Mouse (Mus musculus): Measurements from ENCODE around the gene Rbbp4. TPM values are rescaled to one million over a fixed set of nuclear protein-coding genes. Genes with fewer than 3 reads are reported as not detected.

The Rbbp4 gene
- total RNA-seq, 2 experiments from 2014 or later: 123 to 129 TPM

GRCm38 (mm10) chr4:129289671-129290070 lies 45.5 kb downstream of the Rbbp4 start:
- DNase-seq: no peak

GRCm38 (mm10) chr4:129288067-129288466 lies 47.1 kb downstream of the Rbbp4 start:
- no peak for DNase-seq

DNA sequence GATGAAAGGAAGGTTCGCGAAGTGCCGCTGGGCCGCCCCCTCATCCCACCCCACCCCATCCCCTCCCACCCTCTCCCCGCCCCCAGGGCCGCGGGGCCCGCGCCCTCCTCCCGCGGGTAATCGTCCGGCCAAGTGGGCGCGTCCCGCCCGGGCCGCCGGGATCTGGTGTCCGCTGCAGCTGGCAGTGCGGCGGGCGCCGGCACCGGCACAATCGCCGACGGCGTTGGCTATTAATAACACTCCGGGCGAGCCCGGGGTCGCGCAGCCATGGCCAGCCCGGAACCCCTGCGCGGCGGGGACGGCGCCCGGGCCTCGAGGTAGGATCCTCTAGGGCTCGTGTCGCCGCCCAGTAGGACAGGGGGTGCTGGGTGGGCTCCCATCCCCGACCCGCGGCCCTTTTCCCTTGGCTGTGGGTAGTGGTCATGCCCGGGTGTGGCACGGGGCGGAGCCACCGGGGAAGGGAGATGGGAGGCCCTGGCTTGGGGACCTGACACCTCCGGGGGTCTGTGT lies 47.6 kb downstream of the Rbbp4 start, which contains the start of gene Sync:
Sync (plus strand) TSS at position 146 of the 510 bp plus-strand sequence.
- no peak for DNase-seq

DNA sequence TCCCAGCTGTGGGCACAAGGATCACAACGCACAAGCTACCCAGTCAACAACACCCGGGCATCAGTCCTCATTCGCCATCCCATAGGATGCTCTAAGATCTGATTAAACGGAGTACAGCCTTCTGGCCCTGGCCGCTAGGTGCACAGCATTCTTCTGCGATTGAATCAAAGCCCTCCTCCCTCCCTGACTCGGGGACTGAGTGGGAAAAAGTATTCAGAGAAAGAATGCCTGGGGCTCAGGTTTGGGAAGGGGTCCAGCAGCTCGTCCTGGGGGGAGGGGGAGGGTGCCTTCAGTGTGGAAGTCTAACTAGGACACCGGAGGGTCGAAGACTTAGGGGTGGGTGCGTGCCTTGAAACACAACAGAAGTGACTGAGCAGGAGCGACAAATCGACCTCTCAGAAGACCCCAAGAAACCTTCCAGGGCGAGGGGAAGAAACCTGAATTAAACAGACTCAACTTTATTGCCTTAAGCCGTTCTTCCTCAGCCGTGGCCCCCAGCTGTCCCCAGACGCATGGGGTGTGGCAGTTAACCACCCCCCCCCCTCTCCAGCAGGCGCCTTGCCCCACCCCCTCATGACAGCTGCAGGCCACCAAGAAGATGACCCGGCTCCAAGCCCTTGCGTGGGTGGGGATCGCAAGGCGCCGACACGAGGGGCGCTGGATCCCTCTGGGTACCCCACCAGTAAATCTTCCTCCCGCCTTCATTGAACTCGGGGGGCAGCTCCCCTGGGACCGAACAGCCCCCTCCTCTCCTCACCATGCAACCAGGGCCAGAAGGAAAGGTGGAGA lies 48.3 kb downstream of the Rbbp4 start:
- no peak for DNase-seq

DNA sequence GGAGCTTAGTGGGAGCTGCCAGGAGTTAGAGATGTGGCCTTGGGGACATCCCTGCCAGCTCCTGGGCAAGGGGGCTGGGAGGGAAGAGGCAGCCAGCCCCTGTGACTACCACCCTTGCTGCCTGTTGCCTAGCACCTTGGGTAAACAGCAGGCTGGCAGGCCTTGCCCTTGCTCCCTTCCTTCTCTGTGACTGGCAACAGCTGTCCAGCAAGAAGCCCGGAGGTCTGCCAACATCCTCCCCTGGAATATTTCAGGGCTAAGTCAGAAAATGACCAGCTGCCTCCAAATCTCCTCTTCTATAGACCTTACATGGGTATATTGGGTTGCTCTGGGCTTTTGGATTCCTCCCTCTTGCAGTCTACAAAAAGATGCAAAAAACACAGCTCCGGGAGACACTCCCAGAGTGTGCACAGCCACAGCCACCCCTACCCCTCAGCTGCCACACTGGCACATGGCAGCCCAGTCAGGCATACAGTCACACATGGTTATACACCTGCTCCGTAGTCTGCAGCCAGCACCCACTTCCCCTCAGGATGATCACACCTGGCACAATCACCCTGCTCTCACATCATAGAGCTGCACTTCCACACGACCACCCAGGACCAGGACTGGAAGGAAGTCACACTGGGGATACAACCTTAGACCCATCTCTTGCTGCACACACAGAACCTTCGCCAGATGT lies 49.0 kb downstream of the Rbbp4 start:
- DNase-seq: no peak

DNA sequence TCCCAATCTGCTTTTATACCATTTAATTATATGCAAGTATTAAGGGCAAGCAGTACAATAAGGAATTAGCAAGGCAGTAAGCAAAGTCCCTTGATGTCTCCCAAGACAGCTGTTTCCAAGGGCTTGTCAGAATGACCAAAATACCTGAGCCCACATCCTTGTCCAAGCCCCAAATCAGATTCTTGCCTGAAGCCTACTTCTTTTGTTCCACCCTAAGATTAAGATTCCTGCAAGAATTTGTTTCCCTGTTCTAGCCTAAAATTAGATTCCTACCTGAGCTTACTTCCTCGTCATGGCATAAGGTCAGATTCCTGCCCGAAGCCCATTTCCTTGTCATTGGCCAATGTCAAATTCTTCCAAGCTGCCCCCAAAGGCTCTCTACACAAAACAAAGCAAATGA lies 50.5 kb downstream of the Rbbp4 start:
- DNase-seq: no peak

DNA sequence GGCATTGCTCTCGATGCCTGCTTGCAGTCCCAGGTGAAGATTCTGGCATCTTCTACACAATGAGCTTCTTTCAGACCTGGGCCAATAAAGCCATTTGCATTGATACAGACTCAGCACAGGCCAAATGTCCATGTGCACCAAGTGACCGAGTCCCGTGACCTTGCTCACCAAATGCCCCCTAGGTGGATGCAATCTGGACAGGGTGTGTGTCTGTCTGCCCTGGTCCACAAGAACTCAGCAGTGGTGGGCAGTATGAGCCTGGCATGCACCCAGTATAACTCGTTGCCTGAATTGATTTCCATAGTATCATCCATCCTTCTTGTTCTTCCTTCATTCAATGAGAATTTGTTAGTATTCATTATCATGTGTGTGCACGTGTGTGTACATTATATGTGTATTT lies 51.9 kb downstream of the Rbbp4 start:
- no peak for DNase-seq

DNA sequence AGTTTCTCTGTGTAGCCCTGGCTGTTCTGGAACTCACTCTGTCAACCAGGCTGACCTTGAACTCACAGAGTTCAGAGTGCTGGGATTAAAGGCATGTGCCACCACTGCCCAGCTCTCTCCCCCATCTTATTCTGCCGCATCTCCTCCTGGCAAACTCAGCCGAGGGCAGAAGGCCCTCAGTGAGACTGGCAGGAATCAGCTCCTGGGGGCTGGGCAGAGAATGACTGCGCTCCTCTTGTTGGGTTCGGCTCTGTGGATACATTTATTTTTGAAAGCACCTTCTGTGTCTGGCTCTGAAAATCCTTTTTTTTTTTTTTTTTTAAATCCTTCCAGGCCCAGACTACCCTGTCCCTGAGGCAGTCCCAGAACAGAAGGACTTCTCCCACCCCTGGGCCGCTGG lies 52.4 kb downstream of the Rbbp4 start:
- no peak for DNase-seq

GRCm38 (mm10) chr4:129276453-129276865 lies 58.7 kb downstream of the Rbbp4 start:
- DNase-seq: peak; percentile 91 to 94

GRCm38 (mm10) chr4:129272756-129273046 lies 62.5 kb downstream of the Rbbp4 start:
- no peak for DNase-seq

- DNase-seq: no peak
Measured at GRCm38 (mm10) chr4:129271991-129272755, 63.0 kb downstream of the Rbbp4 start.

- DNase-seq: no peak
Measured at GRCm38 (mm10) chr4:129268698-129269097, 66.5 kb downstream of the Rbbp4 start.

DNA sequence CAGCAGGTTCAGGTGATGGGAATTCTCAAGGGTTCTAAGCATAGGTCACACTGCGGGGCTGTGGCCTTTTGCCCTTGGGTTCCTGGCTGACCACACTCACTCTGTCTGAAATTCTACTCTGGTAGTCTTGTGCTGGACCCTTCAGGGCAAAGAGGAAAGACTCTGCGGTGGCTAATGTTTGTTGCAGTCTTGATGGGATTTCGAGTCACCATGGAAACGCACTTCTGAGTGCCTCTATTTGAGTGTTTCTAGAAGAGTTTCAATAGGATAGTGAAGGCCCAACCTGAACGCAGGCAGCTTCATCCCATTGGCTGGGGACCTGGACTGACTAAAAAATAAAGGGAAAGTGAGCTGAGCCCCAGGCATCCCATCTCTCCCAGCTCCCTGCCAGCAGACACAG lies 68.3 kb downstream of the Rbbp4 start:
- no peak for DNase-seq

- DNase-seq: no peak
Measured at GRCm38 (mm10) chr4:129266191-129266590, 69.0 kb downstream of the Rbbp4 start.

- no peak for DNase-seq
Measured at GRCm38 (mm10) chr4:129263225-129264021, 71.7 kb downstream of the Rbbp4 start.

DNA sequence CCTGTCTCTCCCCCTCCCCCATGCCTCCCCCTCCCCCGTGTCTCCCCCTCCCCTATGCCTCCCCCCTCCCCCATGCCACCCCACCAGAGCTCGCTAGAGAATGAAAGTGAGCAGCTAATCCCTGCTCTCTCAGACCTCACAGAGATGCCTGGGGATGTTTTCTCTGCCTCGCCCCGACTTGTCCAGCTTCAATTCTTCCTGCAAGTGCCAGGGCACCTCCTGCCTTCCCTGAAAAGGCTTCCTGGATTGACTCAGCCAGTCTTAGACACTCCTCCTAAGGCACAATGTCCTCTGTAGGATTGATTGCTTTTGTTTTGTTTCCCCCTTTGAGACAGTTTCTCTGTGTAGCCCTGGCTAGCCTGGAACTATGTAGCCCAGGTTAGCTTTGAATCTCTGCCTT lies 74.0 kb downstream of the Rbbp4 start, which contains the start of gene C77080:
C77080 (minus strand) TSS at position 209 of the 400 bp plus-strand sequence.
- DNase-seq: no peak

- DNase-seq: no peak
Measured at GRCm38 (mm10) chr4:129260678-129261077, 74.5 kb downstream of the Rbbp4 start.

GRCm38 (mm10) chr4:129259101-129259500 lies 76.1 kb downstream of the Rbbp4 start:
- DNase-seq: no peak
